Mouse (Mus musculus) adrenal gland (tissue): ENCODE data around the gene Hist1h4a.
"Not testable (repeated sequence)": the region's sequence is repeated elsewhere in the genome, so short reads cannot be mapped to it uniquely, and the experiment has no call there.

Experiments
- intact Hi-C: fragments of 180-260 bp; cut with DNase I; formaldehyde crosslinking; loops from one replicate; pipeline ENCODE4 v1.15.1; 2025
- long read RNA-seq, 2 experiments: library from polyadenylated mRNA; unstranded; transcript quantifications; one replicate each; pipeline ENCODE4 v2.0.0; 2020; ENCODE audit warnings: borderline replicate concordance in 1 of 2; ENCODE audit not compliant: insufficient replicate concordance in 1 of 2

Hist1h4a gene
- long read RNA-seq, experiment 1: 0 reads
- long read RNA-seq, experiment 2: 0 reads

GRCm38 (mm10) chr13:23760972-23761864 is at the start of gene Hist1h4a:
Gene Hist1h4a, minus strand, starts transcription at chr13:23761230.
- intact Hi-C loops: loop anchor here (5.0 kb wide), 1 partner anchor 179 kb away; the partner anchor contains the start of gene Hist1h4d

GRCm38 (mm10) chr13:23806422-23807052 is 45.5 kb upstream of the Hist1h4a start, which contains the start of gene Slc17a2:
Gene Slc17a2, plus strand, starts transcription at chr13:23806993.
- intact Hi-C loops: no loop called here

- intact Hi-C loops: no loop called here
These were observed 43.5 kb upstream of the Hist1h4a start for GRCm38 (mm10) chr13:23804532-23804931.

GRCm38 (mm10) chr13:23799405-23799804 is 38.4 kb upstream of the Hist1h4a start:
- intact Hi-C loops: loop anchor here (10.0 kb wide), 1 partner anchor 495 kb away; no protein-coding TSS in a partner anchor

- intact Hi-C loops: loop anchor here (10.0 kb wide), 1 partner anchor 502 kb away; no protein-coding TSS in a partner anchor
These were observed 31.5 kb upstream of the Hist1h4a start for GRCm38 (mm10) chr13:23792520-23792919.

GRCm38 (mm10) chr13:23779025-23779424 is 18.0 kb upstream of the Hist1h4a start:
- intact Hi-C loops: no loop called here

- intact Hi-C loops: no loop called here
These were observed 17.3 kb upstream of the Hist1h4a start for GRCm38 (mm10) chr13:23778339-23778738.

- intact Hi-C loops: no loop called here
These were observed 11.7 kb upstream of the Hist1h4a start for GRCm38 (mm10) chr13:23772561-23773313.

GRCm38 (mm10) chr13:23769613-23770012 is 8.6 kb upstream of the Hist1h4a start, which contains the start of gene Trim38:
Gene Trim38, plus strand, starts transcription at chr13:23769913.
- intact Hi-C loops: not testable (repeated sequence)

- intact Hi-C loops: no loop called here
These were observed 7.9 kb upstream of the Hist1h4a start for GRCm38 (mm10) chr13:23768834-23769397.

GRCm38 (mm10) chr13:23766772-23767171 is 5.7 kb upstream of the Hist1h4a start:
- intact Hi-C loops: no loop called here

- intact Hi-C loops: no loop called here
These were observed 4.1 kb upstream of the Hist1h4a start for GRCm38 (mm10) chr13:23765172-23765513.

- intact Hi-C loops: loop anchor here (5.0 kb wide), 1 partner anchor 182 kb away; the partner anchor contains the start of gene Hist1h4d
These were observed 3.5 kb upstream of the Hist1h4a start for GRCm38 (mm10) chr13:23764324-23765171.

- intact Hi-C loops: loop anchor here (5.0 kb wide), 1 partner anchor 181 kb away; the partner anchor contains the start of gene Hist1h4d
These were observed 2.7 kb upstream of the Hist1h4a start, which contains the start of gene Hist1h1a for GRCm38 (mm10) chr13:23763586-23764323. Gene Hist1h1a, plus strand, starts transcription at chr13:23763666.

- intact Hi-C loops: loop anchor here (5.0 kb wide), 1 partner anchor 181 kb away; the partner anchor contains the start of gene Hist1h4d
These were observed 2.2 kb upstream of the Hist1h4a start for GRCm38 (mm10) chr13:23763242-23763585.

- intact Hi-C loops: loop anchor here (5.0 kb wide), 1 partner anchor 180 kb away; the partner anchor contains the start of gene Hist1h4d
These were observed 1.1 kb upstream of the Hist1h4a start, which contains the start of gene Hist1h3a for GRCm38 (mm10) chr13:23761871-23762821. Gene Hist1h3a, minus strand, starts transcription at chr13:23762386.

GRCm38 (mm10) chr13:23760240-23760971 is 624 bp downstream of the Hist1h4a start:
- intact Hi-C loops: loop anchor here (5.0 kb wide), 1 partner anchor 178 kb away; the partner anchor contains the start of gene Hist1h4d
